Mouse (Mus musculus) CH12.LX (cell line): Measurements from ENCODE around the gene Eif5. TPM values are rescaled to one million over a fixed set of nuclear protein-coding genes. Genes with fewer than 3 reads are reported as not detected.

ENCODE experiments used
- DNase-seq: peaks from one replicate; pipeline ENCODE4 v3.0.0-alpha.2; 2013; ENCODE audit errors: extremely low read depth
- H3K27ac ChIP-seq: 2 replicates; pipeline ENCODE4 v1.5.1; 2012; ENCODE audit warnings: low read depth, mild to moderate bottlenecking, control low read depth, moderate library complexity; ENCODE audit not compliant: insufficient read depth
- H3K27me3 ChIP-seq: replicated peaks from 2 replicates; pipeline ENCODE3; 2012; ENCODE audit warnings: inconsistent platforms
- H3K36me3 ChIP-seq, 2 experiments: replicated peaks in 1 of 2; 2 replicates each; pipeline versions ENCODE3 to v1.6.1; 2012; ENCODE audit warnings: inconsistent platforms in 1 of 2, low read length in 1 of 2, mild to moderate bottlenecking in 1 of 2, mixed read lengths in 1 of 2, moderate library complexity in 1 of 2; ENCODE audit not compliant: control insufficient read depth in 1 of 2, insufficient read depth in 1 of 2
- H3K4me1 ChIP-seq, 2 experiments: 2 replicates each; pipeline ENCODE4 v1.6.1; 2012; ENCODE audit warnings: inconsistent platforms in 1 of 2, moderate library complexity in 1 of 2; ENCODE audit not compliant: insufficient read depth in 2 of 2, control insufficient read depth in 1 of 2
- H3K4me2 ChIP-seq: 2 replicates; pipeline ENCODE4 v1.6.1; 2012; ENCODE audit warnings: low read depth, mild to moderate bottlenecking, control low read depth; ENCODE audit not compliant: poor library complexity, insufficient read depth, severe bottlenecking
- H3K4me3 ChIP-seq, 3 experiments: fragments of 150-350 bp in 1 of 3; sonication (generic) in 1 of 3; replicated peaks in 1 of 3; 2 replicates each; pipeline versions ENCODE3 to v1.5.1; 2011 to 2012; ENCODE audit warnings: low read depth in 2 of 3, low read length in 2 of 3, mild to moderate bottlenecking in 2 of 3, moderate library complexity in 2 of 3, control low read depth in 1 of 3, improper control_type of control experiment in 1 of 3, inconsistent platforms in 1 of 3, mixed read lengths in 1 of 3; ENCODE audit not compliant: poor library complexity in 1 of 3
- H3K79me2 ChIP-seq: replicated peaks from 2 replicates; pipeline ENCODE4 v1.6.1; 2012; ENCODE audit warnings: mild to moderate bottlenecking, moderate library complexity; ENCODE audit not compliant: control insufficient read depth, poor library complexity, insufficient read depth, severe bottlenecking; ENCODE audit errors: extremely low read depth
- H3K9ac ChIP-seq: 2 replicates; pipeline ENCODE4 v1.6.1; 2012; ENCODE audit warnings: low read depth, mild to moderate bottlenecking, control low read depth, moderate library complexity; ENCODE audit not compliant: insufficient read depth
- H3K9me3 ChIP-seq: replicated peaks from 2 replicates; pipeline ENCODE3; 2012; ENCODE audit warnings: low read length, inconsistent platforms, mixed read lengths
- BHLHE40 ChIP-seq: IDR thresholded peaks from 2 replicates; pipeline ENCODE4 v1.6.1; 2011; ENCODE audit warnings: mild to moderate bottlenecking, low read depth, low read length, improper control_type of control experiment
- CHD1 ChIP-seq: IDR thresholded peaks from 2 replicates; pipeline ENCODE4 v1.6.1; 2012; ENCODE audit warnings: low read depth, low read length, improper control_type of control experiment, inconsistent platforms
- CHD2 ChIP-seq: IDR thresholded peaks from 2 replicates; pipeline ENCODE4 v1.6.1; 2011; ENCODE audit warnings: low read length, improper control_type of control experiment
- CTCF ChIP-seq, 2 experiments: IDR thresholded peaks in 1 of 2; conservative IDR thresholded peaks in 1 of 2; 2 replicates each; pipeline ENCODE4 v1.5.1; 2011 to 2012; ENCODE audit warnings: low read depth in 2 of 2, low read length in 2 of 2, improper control_type of control experiment in 1 of 2, inconsistent platforms in 1 of 2, mild to moderate bottlenecking in 1 of 2, moderate library complexity in 1 of 2
- ETS1 ChIP-seq: conservative IDR thresholded peaks from 2 replicates; pipeline ENCODE4 v1.6.1; 2012; ENCODE audit warnings: low read depth, mild to moderate bottlenecking, inconsistent platforms, low read length, improper control_type of control experiment, moderate library complexity
- KAT2A ChIP-seq: IDR thresholded peaks from 2 replicates; pipeline ENCODE4 v1.6.1; 2012; ENCODE audit warnings: low read length, improper control_type of control experiment, inconsistent platforms; ENCODE audit not compliant: insufficient replicate concordance
- MAFK ChIP-seq: IDR thresholded peaks from 2 replicates; pipeline ENCODE4 v1.6.1; 2011; ENCODE audit warnings: low read length, improper control_type of control experiment; ENCODE audit not compliant: insufficient replicate concordance
- MAX ChIP-seq: IDR thresholded peaks from 2 replicates; pipeline ENCODE4 v1.6.1; 2011; ENCODE audit warnings: low read length, improper control_type of control experiment
- MAZ ChIP-seq: IDR thresholded peaks from 2 replicates; pipeline ENCODE4 v1.6.1; 2012; ENCODE audit warnings: low read depth, mild to moderate bottlenecking, inconsistent platforms, low read length, improper control_type of control experiment, moderate library complexity
- MEF2A ChIP-seq: IDR thresholded peaks from 2 replicates; pipeline ENCODE4 v1.6.1; 2014; ENCODE audit warnings: low read depth, mild to moderate bottlenecking, inconsistent platforms, low read length, improper control_type of control experiment, borderline replicate concordance
- MXI1 ChIP-seq: IDR thresholded peaks from 2 replicates; pipeline ENCODE4 v1.6.1; 2011; ENCODE audit warnings: mild to moderate bottlenecking, low read depth, low read length, improper control_type of control experiment
- PAX5 ChIP-seq: IDR thresholded peaks from 2 replicates; pipeline ENCODE4 v1.6.1; 2012; ENCODE audit warnings: low read length, inconsistent platforms, mixed read lengths
- POLR2A ChIP-seq: IDR thresholded peaks from 2 replicates; pipeline ENCODE4 v1.6.1; 2011; ENCODE audit warnings: low read depth, mild to moderate bottlenecking, improper control_type of control experiment, low read length
- POLR2AphosphoS2 ChIP-seq: IDR thresholded peaks from 2 replicates; pipeline ENCODE4 v1.6.1; 2011; ENCODE audit warnings: low read depth, low read length, improper control_type of control experiment
- RAD21 ChIP-seq: IDR thresholded peaks from 2 replicates; pipeline ENCODE4 v1.6.1; 2011; ENCODE audit warnings: low read depth, mild to moderate bottlenecking, low read length, improper control_type of control experiment, moderate library complexity
- SIN3A ChIP-seq: IDR thresholded peaks from 2 replicates; pipeline ENCODE4 v1.6.1; 2012; ENCODE audit warnings: low read length, improper control_type of control experiment, inconsistent platforms
- SMC3 ChIP-seq: IDR thresholded peaks from 2 replicates; pipeline ENCODE4 v1.6.1; 2011; ENCODE audit warnings: low read depth, low read length, improper control_type of control experiment
- TBP ChIP-seq: conservative IDR thresholded peaks from 2 replicates; pipeline ENCODE4 v1.6.1; 2011; ENCODE audit warnings: low read depth, low read length, improper control_type of control experiment
- TCF12 ChIP-seq: IDR thresholded peaks from 2 replicates; pipeline ENCODE4 v1.6.1; 2014; ENCODE audit warnings: low read depth, mild to moderate bottlenecking, inconsistent platforms, low read length, improper control_type of control experiment
- UBTF ChIP-seq: IDR thresholded peaks from 2 replicates; pipeline ENCODE4 v1.6.1; 2012; ENCODE audit warnings: low read depth, mild to moderate bottlenecking, inconsistent platforms, low read length, improper control_type of control experiment, moderate library complexity
- USF2 ChIP-seq: conservative IDR thresholded peaks from 2 replicates; pipeline ENCODE4 v1.6.1; 2011; ENCODE audit warnings: low read depth, low read length, improper control_type of control experiment
- ZKSCAN1 ChIP-seq: IDR thresholded peaks from 2 replicates; pipeline ENCODE4 v1.6.1; 2012; ENCODE audit warnings: low read depth, inconsistent platforms, low read length, improper control_type of control experiment, borderline replicate concordance
- ZMIZ1 ChIP-seq: IDR thresholded peaks from 2 replicates; pipeline ENCODE4 v1.6.1; 2012; ENCODE audit warnings: low read depth, mild to moderate bottlenecking, inconsistent platforms, low read length, improper control_type of control experiment
- dilution Hi-C: fragments of 300-500 bp; cut with MboI; formaldehyde crosslinking; loops from 2 replicates; pipeline ENCODE4 v1.14.3; 2020; ENCODE audit warnings: low sequenced_read_pairs; ENCODE audit not compliant: extremely low pct_unique_long_range_greater_than_20kb, extremely low pct_ligation_motif_present
- in situ Hi-C: fragments of 300-500 bp; cut with MboI; formaldehyde crosslinking; loops from 3 replicates; pipeline ENCODE4 v1.14.3; 2019; ENCODE audit warnings: low sequenced_read_pairs, low pct_ligation_motif_present, low pct_unique_long_range_greater_than_20kb, mixed read lengths
- polyA plus RNA-seq: library from polyadenylated mRNA; unstranded; fragments of >175 nt; gene quantifications from 2 replicates; pipeline ENCODE4 v1.2.1, GENCODE M21; 2012; ENCODE audit warnings: low read depth; ENCODE audit not compliant: insufficient read length
- total RNA-seq, 2 experiments: library from RNA; depleted of rRNA; stranded (reverse); fragments of 300-350 nt in 1 of 2; fragments of >200 nt in 1 of 2; gene quantifications; 2 replicates each; pipeline ENCODE4 v1.2.3; 2012 to 2014

The Eif5 gene
- total and polyA plus RNA-seq, 3 experiments: 118 to 284 (median 156) TPM

GRCm38 (mm10) chr12:111563076-111563629 lies 25.3 kb downstream of the Eif5 start:
- TF ChIP-seq SMC3 (no peak), CTCF (conservative IDR thresholded peaks at IDR 0.05 in 1 of 2, IDR thresholded peaks at IDR 0.05 in 1 of 2; ENCODE audit: low read depth in 2 of 2, low read length in 2 of 2) (peak in 1 of 2 experiments; percentile 50; a peak in 2 of 4 replicates)
- TF ChIP-seq, all 38 proteins: peak for 1
- Histone ChIP-seq H3K4me1 (peaks cover 10 to 15% of the 10 kb centered on the region in 2 experiments), H3K4me3 (no peak overlapping the region), H3K27ac (no peak overlapping the region), H3K79me2 (no peaks in the 10 kb centered on the region), H3K9ac (no peak overlapping the region), H3K4me2 (no peak overlapping the region), H3K9me3 (no peaks in the 10 kb centered on the region), H3K27me3 (no peaks in the 10 kb centered on the region), H3K36me3 (no peaks in the 10 kb centered on the region)
- in situ Hi-C loops (no loop called here), dilution Hi-C loops (no loop called here)
- DNase-seq: no peak

- Histone ChIP-seq H3K27ac (no peak overlapping the region), H3K4me3 (no peak overlapping the region), H3K4me1 (peaks cover 0 to 6% of the 10 kb centered on the region in 2 experiments; a peak in 2 of 4 replicates), H3K79me2 (no peaks in the 10 kb centered on the region), H3K27me3 (no peaks in the 10 kb centered on the region), H3K4me2 (no peak overlapping the region)
- dilution Hi-C loops: no loop called here
- TF ChIP-seq CHD2: no peak
- no peak for TF ChIP-seq POLR2A
- TF ChIP-seq CTCF (conservative IDR thresholded peaks at IDR 0.05 in 1 of 2, IDR thresholded peaks at IDR 0.05 in 1 of 2; ENCODE audit: low read depth in 2 of 2, low read length in 2 of 2): no peak
- TF ChIP-seq RAD21: no peak
- no peak for TF ChIP-seq TBP
- TF ChIP-seq, all 38 proteins: peak for 0
- in situ Hi-C loops: no loop called here
- H3K36me3 ChIP-seq: no peaks in the 10 kb centered on the region
- H3K9ac ChIP-seq: no peak overlapping the region
- H3K9me3 ChIP-seq: no peaks in the 10 kb centered on the region
- no peak for DNase-seq
Measured at GRCm38 (mm10) chr12:111565363-111565762, 27.5 kb downstream of the Eif5 start.

GRCm38 (mm10) chr12:111568836-111569235 lies 31.0 kb downstream of the Eif5 start:
- Histone ChIP-seq H3K4me2 (no peak overlapping the region), H3K79me2 (no peaks in the 10 kb centered on the region), H3K9ac (no peak overlapping the region), H3K4me3 (no peak overlapping the region), H3K27ac (no peak overlapping the region), H3K27me3 (no peaks in the 10 kb centered on the region), H3K4me1 (peaks cover 3 to 9% of the 10 kb centered on the region in 2 experiments; a peak in 3 of 4 replicates), H3K36me3 (no peaks in the 10 kb centered on the region), H3K9me3 (peaks cover 3% of the 10 kb centered on the region)
- no peak for DNase-seq
- dilution Hi-C loops (no loop called here), in situ Hi-C loops (no loop called here)
- TF ChIP-seq MAFK (no peak), MEF2A (no peak), ETS1 (no peak), MAZ (no peak), PAX5 (no peak), CTCF (conservative IDR thresholded peaks at IDR 0.05 in 1 of 2, IDR thresholded peaks at IDR 0.05 in 1 of 2; ENCODE audit: low read depth in 2 of 2, low read length in 2 of 2) (no peak), ZKSCAN1 (no peak), BHLHE40 (no peak), MAX (no peak), KAT2A (no peak), MXI1 (no peak), UBTF (no peak), SIN3A (no peak), TCF12 (no peak), POLR2AphosphoS2 (no peak), CHD1 (no peak), ZMIZ1 (no peak), USF2 (no peak)
